Mouse (Mus musculus) embryonic fibroblast, embryonic 13.5 days (primary cell): Measurements from ENCODE around the gene Tcf7l1.

ENCODE experiments used
- CTCF ChIP-seq: IDR thresholded peaks from 2 replicates; pipeline ENCODE4 v1.5.1; 2011; ENCODE audit warnings: mild to moderate bottlenecking, control low read depth, low read length, moderate library complexity, borderline replicate concordance; ENCODE audit not compliant: insufficient read depth
- POLR2A ChIP-seq: IDR thresholded peaks from 2 replicates; pipeline ENCODE4 v1.6.1; 2011; ENCODE audit warnings: low read depth, mild to moderate bottlenecking, control low read depth, low read length, moderate library complexity

GRCm38 (mm10) chr6:72740596-72741421 is 48.2 kb downstream of the Tcf7l1 start:
- no peak for TF ChIP-seq POLR2A
- no peak for TF ChIP-seq CTCF
